Mouse (Mus musculus): ENCODE data around the gene Hoxa13.

The Hoxa13 gene

GRCm38 (mm10) chr6:52270494-52271480 is 10.1 kb upstream of the Hoxa13 start:
- DNase-seq (ENCODE audit: low read depth, low spot score), result no peak

GRCm38 (mm10) chr6:52268756-52269155 is 8.1 kb upstream of the Hoxa13 start:
- no peak for DNase-seq (ENCODE audit: low read depth, low spot score)

DNA sequence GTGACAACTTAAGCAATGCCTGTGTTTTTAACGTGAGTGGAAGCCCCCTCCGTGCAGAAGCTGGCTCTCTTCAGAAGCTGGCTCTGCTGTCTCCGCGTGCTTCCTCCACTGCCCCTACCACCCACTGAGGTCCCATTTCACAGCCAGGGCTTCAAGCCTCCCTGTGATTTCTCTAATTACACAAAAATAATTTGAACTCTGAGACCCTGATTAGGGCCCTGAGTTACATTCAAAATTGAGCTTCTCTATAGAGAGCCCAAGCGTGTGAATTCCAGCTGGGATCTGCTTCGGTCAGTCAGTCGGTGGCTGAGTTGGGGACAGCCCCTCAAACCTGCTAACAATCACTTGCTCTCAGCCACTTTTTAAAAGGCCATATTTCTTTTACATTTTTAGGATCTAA is 7.7 kb upstream of the Hoxa13 start:
- DNase-seq (ENCODE audit: low read depth, low spot score), result no peak

DNA sequence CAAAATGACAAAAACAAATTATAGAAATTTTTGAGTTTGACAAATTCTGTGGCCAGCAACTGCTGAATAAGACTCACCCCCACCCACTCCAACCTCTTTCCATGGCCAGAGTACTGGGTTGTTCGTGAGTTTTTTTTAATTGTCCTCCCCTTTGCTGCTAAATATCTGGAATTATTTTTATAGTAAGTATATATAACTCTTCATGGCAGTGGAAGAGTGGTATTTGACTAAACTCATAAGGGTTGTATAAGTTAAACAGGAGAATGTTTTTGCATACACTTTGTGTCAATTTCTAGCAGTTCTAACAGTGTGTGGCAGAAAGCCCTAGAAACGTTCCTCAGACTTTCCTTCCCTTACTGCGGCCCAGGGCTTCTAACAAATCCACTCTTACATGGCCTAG is 7.0 kb upstream of the Hoxa13 start:
- no peak for DNase-seq (ENCODE audit: low read depth, low spot score)

- no peak for DNase-seq (ENCODE audit: low read depth, low spot score)
These were observed 6.5 kb upstream of the Hoxa13 start for GRCm38 (mm10) chr6:52267221-52267620.

DNA sequence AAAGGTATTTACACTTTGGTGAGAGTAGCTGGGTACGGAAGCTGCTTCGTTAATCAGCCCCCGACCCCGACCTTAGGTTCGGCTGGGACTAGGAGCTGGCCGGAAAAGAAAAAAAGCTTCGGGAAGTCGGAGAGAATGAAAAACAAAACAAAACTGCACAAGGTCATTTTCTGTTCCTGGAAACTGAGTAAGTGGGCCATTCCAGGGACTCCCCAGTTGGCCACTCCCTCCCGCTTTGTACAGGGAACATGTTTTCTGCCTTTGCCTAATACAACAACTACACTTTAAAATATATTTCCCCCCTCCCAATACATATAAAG is 5.9 kb upstream of the Hoxa13 start:
- no peak for DNase-seq (ENCODE audit: low read depth, low spot score)

GRCm38 (mm10) chr6:52265913-52266665 is 5.4 kb upstream of the Hoxa13 start:
- no peak for DNase-seq (ENCODE audit: low read depth, low spot score)

DNA sequence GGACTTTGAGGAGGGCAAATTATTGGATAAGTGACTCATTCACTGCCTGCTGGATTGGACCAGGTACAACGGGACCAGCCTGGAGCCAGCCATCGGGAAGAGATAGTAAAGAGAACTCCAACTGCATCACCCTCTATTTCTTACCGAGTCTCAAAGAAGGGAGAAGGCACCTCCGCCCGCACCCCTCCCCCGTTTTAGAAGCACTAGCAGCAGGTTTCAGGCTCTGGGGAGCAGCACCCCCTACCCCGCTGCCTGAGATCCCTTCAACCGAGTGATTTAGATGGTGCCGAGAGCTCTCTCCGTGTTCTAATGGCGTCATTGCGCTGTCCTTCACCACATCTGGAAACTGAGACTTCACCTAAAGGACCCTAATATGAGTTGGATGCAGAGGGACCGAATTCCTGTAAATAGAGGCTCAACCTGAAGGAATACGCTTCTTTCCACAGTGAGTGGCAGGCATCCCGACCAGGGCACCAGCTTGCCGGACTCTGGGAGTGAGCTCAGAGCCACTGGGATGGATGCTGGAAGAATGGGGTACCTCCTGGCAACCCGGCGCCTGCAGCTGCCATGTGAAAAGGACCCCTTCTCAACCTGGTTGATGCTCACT is 4.7 kb upstream of the Hoxa13 start:
- no peak for DNase-seq (ENCODE audit: low read depth, low spot score)

DNA sequence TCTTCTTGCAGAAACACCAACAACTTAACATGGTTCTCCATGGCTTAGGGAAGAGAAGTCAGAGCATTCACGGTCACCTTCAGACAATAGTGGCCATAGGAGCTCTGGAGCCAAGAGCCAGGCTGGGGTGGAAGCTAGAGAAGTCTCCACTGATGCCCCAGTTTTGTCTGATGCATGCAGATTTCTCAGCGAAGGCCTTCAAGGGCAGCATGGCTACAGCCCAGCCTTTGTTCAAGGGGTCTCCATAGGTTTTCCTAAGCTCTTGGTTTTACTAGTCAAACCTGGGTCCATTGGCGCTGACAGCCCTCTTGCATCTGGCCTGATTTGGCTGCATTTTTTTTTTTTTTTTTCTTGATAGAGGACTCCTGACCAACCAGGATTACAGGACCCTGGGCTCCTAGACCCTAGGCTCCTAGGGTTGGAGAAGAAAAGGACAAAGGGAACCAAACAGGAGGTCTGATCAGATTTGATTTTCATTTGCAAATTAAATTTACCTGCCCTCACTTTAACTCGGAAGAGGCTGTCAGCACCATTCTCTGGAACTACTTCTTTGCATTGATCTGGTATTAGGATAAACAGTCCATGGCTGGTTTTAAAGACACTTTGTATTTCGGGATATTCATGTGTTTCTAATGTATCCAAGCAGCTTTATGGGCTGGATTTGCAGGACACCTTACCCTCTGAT is 3.6 kb upstream of the Hoxa13 start:
- no peak for DNase-seq (ENCODE audit: low read depth, low spot score)

- no peak for DNase-seq (ENCODE audit: low read depth, low spot score)
These were observed 2.6 kb upstream of the Hoxa13 start for GRCm38 (mm10) chr6:52263321-52263585.

GRCm38 (mm10) chr6:52262463-52263320 is 2.0 kb upstream of the Hoxa13 start:
- DNase-seq (ENCODE audit: low read depth, low spot score), result no peak

DNA sequence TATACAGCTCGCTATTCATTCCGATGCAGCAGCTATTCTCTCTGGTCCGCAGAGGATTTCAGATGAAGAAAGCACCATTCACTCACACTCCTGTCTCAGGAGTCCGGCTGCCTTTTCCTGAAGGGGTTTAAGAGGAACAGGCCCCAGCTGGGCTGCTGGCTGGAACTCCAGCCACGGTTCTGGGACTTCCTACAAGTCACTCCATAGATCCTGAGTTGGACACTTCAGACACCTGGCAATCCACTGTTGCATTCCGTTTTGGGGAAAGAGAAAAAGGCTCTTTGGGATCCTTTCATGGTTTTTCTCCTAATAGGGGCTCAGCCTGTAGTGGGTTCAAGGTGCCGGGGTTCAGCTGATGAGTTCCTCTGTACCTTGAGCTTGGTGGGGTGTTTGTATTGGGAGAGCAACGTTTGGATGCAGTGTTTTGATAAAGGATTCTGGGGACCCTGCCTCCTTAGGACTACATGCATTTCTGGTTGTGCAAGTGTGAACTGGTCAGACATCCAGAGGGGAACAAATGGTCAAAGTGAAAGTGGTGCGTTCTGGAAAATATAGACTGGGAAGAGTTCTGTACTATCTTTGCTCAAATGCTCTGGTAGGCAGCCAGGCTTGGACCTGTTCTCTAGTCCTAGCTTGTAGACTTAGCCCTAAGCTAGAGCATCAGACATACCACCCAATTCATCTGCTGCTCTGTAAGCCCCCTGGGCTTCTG is 1.2 kb upstream of the Hoxa13 start:
- no peak for DNase-seq (ENCODE audit: low read depth, low spot score)

- DNase-seq (ENCODE audit: low read depth, low spot score), result no peak
These were observed 844 bp downstream of the Hoxa13 start for GRCm38 (mm10) chr6:52259811-52260261.

GRCm38 (mm10) chr6:52259081-52259790 is 1.4 kb downstream of the Hoxa13 start:
- DNase-seq (ENCODE audit: low read depth, low spot score), result no peak

- no peak for DNase-seq (ENCODE audit: low read depth, low spot score)
These were observed 3.7 kb downstream of the Hoxa13 start for GRCm38 (mm10) chr6:52256956-52257355.

GRCm38 (mm10) chr6:52253511-52254500 is 6.9 kb downstream of the Hoxa13 start:
- DNase-seq (ENCODE audit: low read depth, low spot score), result no peak

DNA sequence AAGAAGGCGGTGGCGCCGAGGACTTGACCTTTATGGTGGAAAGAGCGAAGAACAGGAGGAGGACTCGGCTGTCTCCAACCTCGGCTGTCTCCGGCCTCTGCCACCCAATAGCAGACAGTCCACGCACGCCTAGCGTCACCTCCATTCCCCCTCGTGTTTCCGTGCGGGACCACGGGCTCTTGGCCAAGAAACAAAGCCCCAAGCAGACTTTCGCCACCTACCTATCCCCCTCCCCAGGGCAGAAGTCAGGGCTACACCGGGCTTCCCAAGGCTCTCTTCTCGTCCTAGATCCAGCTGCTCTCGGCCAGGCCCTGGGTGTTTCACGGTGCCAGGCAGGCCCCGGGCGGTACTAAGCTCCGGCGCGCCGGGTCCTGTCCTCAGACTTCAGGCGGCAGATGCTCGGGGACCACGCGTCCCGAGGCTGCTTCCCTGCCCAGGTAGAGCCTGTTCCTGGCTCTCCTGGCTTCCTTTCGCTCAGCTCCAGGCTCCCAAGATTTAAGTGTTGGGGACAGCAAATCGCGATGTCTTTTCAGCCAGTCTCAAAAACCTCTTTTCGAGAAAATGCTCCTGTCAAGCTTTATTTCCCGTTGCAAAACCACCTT is 7.8 kb downstream of the Hoxa13 start:
- DNase-seq (ENCODE audit: low read depth, low spot score), result no peak

All from brain, embryonic 18.5 days (tissue).